Mouse (Mus musculus) cortical plate, adult 2 months (tissue): ENCODE data around the gene Soat1.
A peak's percentile ranks its signal among the peaks of the same experiment; 100 is the strongest.

Source experiments
- CTCF ChIP-seq: fragments of 200-500 bp; IDR thresholded peaks from 2 replicates; pipeline ENCODE4 v1.5.1; 2011; ENCODE audit warnings: mild to moderate bottlenecking, control low read depth, low read length; ENCODE audit not compliant: insufficient read depth; ENCODE audit errors: extremely low read depth
- POLR2A ChIP-seq: fragments of 200-500 bp; IDR thresholded peaks from 2 replicates; pipeline ENCODE4 v1.6.1; 2011; ENCODE audit warnings: mild to moderate bottlenecking, low read length, control low read depth; ENCODE audit not compliant: insufficient read depth; ENCODE audit errors: extremely low read depth

- TF ChIP-seq POLR2A = peak; percentile 75
- TF ChIP-seq CTCF = no peak
These were observed 53.3 kb downstream of the Soat1 start, which contains the start of gene Axdnd1 for GRCm38 (mm10) chr1:156420671-156421297.
